9 mouse cellular contexts compared by ENCODE assay signal in genomic region chr9:65545635-65546412, GRCm38 (mm10). TPM values are rescaled to one million over a fixed set of nuclear protein-coding genes. Genes with fewer than 3 reads are reported as not detected.
DNase-seq lines count a peak whose midpoint lies in the region; ATAC-seq and TF ChIP-seq lines count a peak whose summit lies in the region.
"Had no signal": no experiment of that assay in that cellular context is flagged by ENCODE, and none has a peak within 500 bp of the region (broad histone marks: within the 10 kb centered on the region; RNA-seq: fewer than 3 reads in every experiment).

No protein-coding gene starts in this region.

- H3K9me3 ChIP-seq in liver, embryonic 12.5 days (replicated peaks): no peaks in the 10 kb centered on the region
- H3K9me3 ChIP-seq in forebrain, embryonic 16.5 days (ENCODE audit: control insufficient read depth, low read length): no peaks in the 10 kb centered on the region

- ATAC-seq in liver, embryonic 12.5 days: no peak
- ATAC-seq in CD4-positive, CD25-positive, alpha-beta regulatory T cell, adult 4 months: no peak
- no peak for ATAC-seq in forebrain, embryonic 16.5 days
- ATAC-seq: Patski had no signal

- peak overlapping the region; percentile 23 for H3K4me3 ChIP-seq in testis, adult 2 months (ENCODE audit: control insufficient read depth, low read depth, low read length)
- no peak overlapping the region for H3K4me3 ChIP-seq in liver, embryonic 12.5 days
- no peak overlapping the region for H3K4me3 ChIP-seq in forebrain, embryonic 16.5 days (replicated peaks; ENCODE audit: low read length)

- H3K36me3 ChIP-seq in testis, adult 2 months (ENCODE audit: control insufficient read depth, insufficient read depth, low read length): no peaks in the 10 kb centered on the region
- no peaks in the 10 kb centered on the region for H3K36me3 ChIP-seq in liver, embryonic 12.5 days
- no peaks in the 10 kb centered on the region for H3K36me3 ChIP-seq in forebrain, embryonic 16.5 days (ENCODE audit: control insufficient read depth, insufficient read depth)

- peak overlapping the region; percentile 43; the same call in 1 of the 2 replicates for H3K9ac ChIP-seq in liver, embryonic 12.5 days
- H3K9ac ChIP-seq in forebrain, embryonic 16.5 days (replicated peaks; ENCODE audit: low read depth, low read length): no peak overlapping the region

- no peaks in the 10 kb centered on the region for H3K27me3 ChIP-seq in testis, adult 2 months (ENCODE audit: control insufficient read depth, insufficient read depth, low read length)
- H3K27me3 ChIP-seq in liver, embryonic 12.5 days (replicated peaks): no peaks in the 10 kb centered on the region
- H3K27me3 ChIP-seq in forebrain, embryonic 16.5 days (replicated peaks; ENCODE audit: control insufficient read depth, insufficient read depth, low read length): no peaks in the 10 kb centered on the region
- H3K27me3 ChIP-seq: Patski had no signal

- peaks cover 16% of the 10 kb centered on the region for H3K4me1 ChIP-seq in testis, adult 2 months (ENCODE audit: control insufficient read depth, insufficient read depth, low read length)
- peaks cover 74% of the 10 kb centered on the region for H3K4me1 ChIP-seq in liver, embryonic 12.5 days
- H3K4me1 ChIP-seq in forebrain, embryonic 16.5 days (replicated peaks; ENCODE audit: control insufficient read depth, insufficient read depth, low read length): peaks cover 6% of the 10 kb centered on the region

- peak; percentile 11 for DNase-seq in gastrocnemius, postnatal 25 days
- no peak for DNase-seq in gastrocnemius, postnatal 36 days
- no peak for DNase-seq in testis, postnatal 14 days (ENCODE audit: low spot score)
- no peak for DNase-seq in layer of hippocampus, adult 8-10 months (ENCODE audit: low spot score in 2 of 2)

- WGBS in liver, embryonic 12.5 days (ENCODE audit: insufficient replicate concordance): 66% methylated on average over 10 of the region's 10 CpGs
- 68% methylated on average over 10 of the region's 10 CpGs for whole genome bisulfite sequencing in forebrain, embryonic 16.5 days

- TF ChIP-seq POLR2A in testis, adult 2 months (IDR thresholded peaks at IDR 0.05; ENCODE audit: control insufficient read depth, low read depth, low read length): no peak

- TF ChIP-seq CTCF in testis, adult 2 months (IDR thresholded peaks at IDR 0.05; ENCODE audit: control insufficient read depth, insufficient read depth, insufficient replicate concordance, low read depth, low read length): no peak

- H3K4me2 ChIP-seq in liver, embryonic 12.5 days: no peak overlapping the region
- H3K4me2 ChIP-seq in forebrain, embryonic 16.5 days (ENCODE audit: low read length): no peak overlapping the region

- intact Hi-C loops in gastrocnemius, postnatal 36 days (cut with DNase I): no loop called here

- peak overlapping the region; percentile 61 for H3K27ac ChIP-seq in testis, adult 2 months (ENCODE audit: control insufficient read depth, insufficient read depth, low read depth, low read length)
- peak overlapping the region; percentile 77 for H3K27ac ChIP-seq in liver, embryonic 12.5 days
- no peak overlapping the region for H3K27ac ChIP-seq in forebrain, embryonic 16.5 days (ENCODE audit: low read length)

RNA-seq across cellular contexts. Expression of gene Ankdd1a, which starts 25.8 kb away (rescaled TPM):
- not detected for total RNA-seq in gastrocnemius, postnatal 25 days (2021)
- total RNA-seq in gastrocnemius, postnatal 36 days (2021): not detected
- not detected in 2 replicates for polyA plus RNA-seq in testis, adult 2 months (2012; rRNA removed)
- not detected in 2 replicates for polyA plus RNA-seq in liver, embryonic 12.5 days (2016; fragmentation: Nextera tagmentation; extraction: Ambion mirVana)
- polyA plus RNA-seq in CD4-positive, CD25-positive, alpha-beta regulatory T cell, adult 4 months (2017; shearing (Covaris generic)): under 1 TPM in 1 of 2 experiments, not detected in 1; 0.35 TPM
- total RNA-seq in layer of hippocampus, adult 8-10 months (2022): 1 to 10 TPM; 2.2 to 3.4 (median 2.8) TPM
- polyA plus RNA-seq in forebrain, embryonic 16.5 days (2015; fragmentation: Nextera tagmentation; extraction: Ambion mirVana): 0.24 and 0.46 TPM in 2 replicates
- polyA plus RNA-seq: Patski had no signal

RNA-seq across cellular contexts. Expression of gene Plekho2, which starts 34.0 kb away (rescaled TPM):
- total RNA-seq in gastrocnemius, postnatal 25 days (2021): 1 to 10 TPM; 4.7 to 6.3 TPM
- total RNA-seq in gastrocnemius, postnatal 36 days (2021): 1 to 10 TPM; 5.2 to 5.9 TPM
- polyA plus RNA-seq in testis, adult 2 months (2012; rRNA removed): 67.0 and 72.5 TPM in 2 replicates
- 37.2 and 39.1 TPM in 2 replicates for polyA plus RNA-seq in liver, embryonic 12.5 days (2016; fragmentation: Nextera tagmentation; extraction: Ambion mirVana)
- 10 to 100 TPM; 53.6 to 81.0 TPM for polyA plus RNA-seq in CD4-positive, CD25-positive, alpha-beta regulatory T cell, adult 4 months (2017; shearing (Covaris generic))
- 10 to 100 TPM; 13.4 to 21.0 (median 14.2) TPM for total RNA-seq in layer of hippocampus, adult 8-10 months (2022)
- polyA plus RNA-seq in forebrain, embryonic 16.5 days (2015; fragmentation: Nextera tagmentation; extraction: Ambion mirVana): 4.7 and 5.7 TPM in 2 replicates

RNA-seq across cellular contexts. Expression of gene Pif1, which starts 41.1 kb away (rescaled TPM):
- total RNA-seq in gastrocnemius, postnatal 25 days (2021): not detected
- total RNA-seq in gastrocnemius, postnatal 36 days (2021): under 1 TPM in 1 of 2 experiments, not detected in 1; 0.92 TPM
- 0.40 and 0.79 TPM in 2 replicates for polyA plus RNA-seq in testis, adult 2 months (2012; rRNA removed)
- polyA plus RNA-seq in liver, embryonic 12.5 days (2016; fragmentation: Nextera tagmentation; extraction: Ambion mirVana): 16.1 and 17.4 TPM in 2 replicates
- 1 to 10 TPM in 1 of 2 experiments, under 1 TPM in 1; 0.73 to 1.1 TPM for polyA plus RNA-seq in CD4-positive, CD25-positive, alpha-beta regulatory T cell, adult 4 months (2017; shearing (Covaris generic))
- under 1 TPM; 0.09 to 0.24 (median 0.16) TPM for total RNA-seq in layer of hippocampus, adult 8-10 months (2022)
- polyA plus RNA-seq in forebrain, embryonic 16.5 days (2015; fragmentation: Nextera tagmentation; extraction: Ambion mirVana): 8.9 and 10.2 TPM in 2 replicates
